Mouse (Mus musculus) large intestine, adult 2 months (tissue): ENCODE measurements around the gene Dtx3. TPM values are rescaled to one million over a fixed set of nuclear protein-coding genes. Genes with fewer than 3 reads are reported as not detected.
"Not testable (repeated sequence)": the region's sequence is repeated elsewhere in the genome, so short reads cannot be mapped to it uniquely, and the experiment has no call there.

ENCODE experiments used
- DNase-seq: peaks from one replicate; pipeline ENCODE4 v3.0.0-alpha.2; 2012; ENCODE audit warnings: low read depth, low spot score
- WGBS: fragments of 180-500 bp; shearing (Covaris S2); methylation state at CpG from one replicate; pipeline ENCODE4 v1.1.7; 2018; 5-methylcytosine and 5-hydroxymethylcytosine counted together
- polyA plus RNA-seq: library from polyadenylated mRNA; depleted of rRNA; stranded (reverse); fragments of >200 nt; gene quantifications from 2 replicates; pipeline ENCODE4 v1.2.3, GENCODE M21; 2012

Gene Dtx3
- polyA plus RNA-seq, 1 experiment: 38.0 TPM

GRCm38 (mm10) chr10:127171631-127172200 is 23.8 kb downstream of the Dtx3 start:
- 87% methylated on average over 15 of the region's 15 CpGs for WGBS
- no peak for DNase-seq

GRCm38 (mm10) chr10:127170837-127171272 is 24.7 kb downstream of the Dtx3 start:
- no peak for DNase-seq
- 4% methylated on average over 29 of the region's 29 CpGs for WGBS

DNA sequence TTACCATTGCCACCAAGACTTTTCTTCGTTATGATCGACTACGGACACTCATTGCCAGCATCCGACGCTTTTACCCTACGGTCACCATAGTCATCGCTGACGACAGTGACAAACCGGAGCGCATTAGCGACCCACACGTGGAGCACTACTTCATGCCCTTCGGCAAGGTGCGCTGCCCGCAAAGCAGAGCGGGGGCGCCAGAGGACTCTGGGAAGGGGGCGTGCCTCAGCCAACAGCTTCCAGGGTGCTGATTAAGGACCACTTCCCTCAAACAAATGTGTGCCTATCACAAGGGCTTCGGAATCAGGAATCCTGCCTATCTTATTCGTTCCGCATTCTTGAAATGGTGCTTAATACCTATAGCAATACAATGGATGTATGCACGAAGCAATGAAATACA is 25.5 kb downstream of the Dtx3 start:
- 63% methylated on average over 22 of the region's 22 CpGs for WGBS
- DNase-seq: no peak

DNA sequence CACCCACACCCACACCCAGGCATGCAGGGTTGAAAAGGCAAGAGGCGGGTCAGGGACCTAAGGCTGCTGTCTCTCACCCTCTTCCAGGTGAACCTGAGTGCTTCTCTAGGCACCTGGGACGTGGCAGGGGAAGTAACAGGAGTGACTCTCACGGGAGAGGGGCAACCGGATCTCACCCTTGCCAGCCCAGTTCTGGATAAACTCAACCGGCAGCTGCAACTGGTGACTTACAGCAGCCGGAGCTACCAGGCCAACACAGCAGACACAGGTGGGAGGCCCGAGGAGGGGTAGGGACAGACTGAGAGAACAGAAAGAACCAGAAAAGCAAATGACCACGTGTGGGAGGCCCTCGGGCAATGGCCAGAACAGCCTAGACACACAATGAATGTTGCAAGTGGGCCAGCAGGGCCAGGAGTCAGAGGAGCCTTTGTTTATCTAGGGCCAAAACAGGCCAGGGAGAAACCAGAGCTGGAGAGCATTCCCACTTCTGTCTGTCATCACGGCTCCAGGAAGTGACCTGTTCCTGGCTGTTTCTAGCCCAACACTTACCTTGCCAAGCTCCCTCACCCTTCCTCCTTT is 27.8 kb downstream of the Dtx3 start:
- 27% methylated on average over 10 of the region's 10 CpGs for WGBS
- DNase-seq: no peak

DNA sequence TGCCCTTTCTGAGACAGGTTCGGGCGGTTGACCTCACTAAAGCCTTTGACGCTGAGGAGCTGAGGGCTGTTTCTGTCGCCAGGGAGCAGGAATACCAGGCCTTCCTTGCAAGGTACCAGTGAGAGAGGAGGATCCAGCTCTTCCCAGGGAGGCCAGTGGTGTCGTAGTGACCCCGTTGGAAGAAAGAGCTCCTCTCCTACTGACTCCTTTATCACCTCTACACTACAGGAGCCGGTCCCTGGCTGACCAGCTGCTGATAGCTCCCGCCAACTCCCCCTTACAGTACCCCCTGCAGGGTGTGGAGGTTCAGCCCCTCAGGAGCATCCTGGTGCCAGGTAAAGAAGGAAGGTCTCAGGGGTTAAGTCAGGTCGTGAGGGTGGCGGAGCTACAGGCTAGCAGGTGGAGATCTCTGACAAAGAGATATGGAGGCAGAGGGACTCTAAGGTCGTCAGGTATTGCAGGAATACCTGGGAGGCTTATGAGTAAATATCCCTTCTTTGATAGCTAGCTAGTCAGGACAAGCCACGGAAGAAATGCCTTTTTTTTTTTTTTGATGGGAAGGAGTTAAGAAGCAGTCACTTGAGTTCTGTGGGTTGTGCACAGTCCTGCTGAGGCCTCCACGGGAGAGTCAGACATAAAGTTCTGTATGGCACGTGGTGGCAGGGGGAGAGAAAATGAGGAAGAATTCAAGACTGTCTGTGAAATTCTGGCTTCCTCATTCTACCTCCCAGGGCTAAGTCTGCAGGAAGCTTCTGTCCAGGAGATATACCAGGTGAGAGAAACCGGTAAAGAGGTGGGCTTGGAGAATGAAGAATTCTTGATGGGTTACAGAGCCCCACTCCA is 28.5 kb downstream of the Dtx3 start:
- DNase-seq: no peak
- WGBS: 31% methylated on average over 15 of the region's 15 CpGs

DNA sequence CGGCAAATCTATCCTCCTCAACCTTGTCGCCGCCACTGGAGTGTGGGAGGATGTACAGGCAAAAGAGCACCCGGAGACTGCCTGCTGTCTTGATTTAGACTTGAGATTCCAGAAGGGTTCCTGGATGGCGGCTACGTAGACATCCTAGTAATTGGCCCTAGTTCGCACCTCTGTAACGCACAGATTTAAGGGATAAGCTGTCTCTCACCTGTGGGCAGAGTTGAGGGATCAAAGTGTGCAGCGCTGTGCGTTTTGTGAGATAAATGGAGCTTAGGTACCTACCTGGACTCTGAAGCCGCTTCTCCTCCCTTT is 29.2 kb downstream of the Dtx3 start:
- 7% methylated on average over 11 of the region's 11 CpGs for WGBS

DNA sequence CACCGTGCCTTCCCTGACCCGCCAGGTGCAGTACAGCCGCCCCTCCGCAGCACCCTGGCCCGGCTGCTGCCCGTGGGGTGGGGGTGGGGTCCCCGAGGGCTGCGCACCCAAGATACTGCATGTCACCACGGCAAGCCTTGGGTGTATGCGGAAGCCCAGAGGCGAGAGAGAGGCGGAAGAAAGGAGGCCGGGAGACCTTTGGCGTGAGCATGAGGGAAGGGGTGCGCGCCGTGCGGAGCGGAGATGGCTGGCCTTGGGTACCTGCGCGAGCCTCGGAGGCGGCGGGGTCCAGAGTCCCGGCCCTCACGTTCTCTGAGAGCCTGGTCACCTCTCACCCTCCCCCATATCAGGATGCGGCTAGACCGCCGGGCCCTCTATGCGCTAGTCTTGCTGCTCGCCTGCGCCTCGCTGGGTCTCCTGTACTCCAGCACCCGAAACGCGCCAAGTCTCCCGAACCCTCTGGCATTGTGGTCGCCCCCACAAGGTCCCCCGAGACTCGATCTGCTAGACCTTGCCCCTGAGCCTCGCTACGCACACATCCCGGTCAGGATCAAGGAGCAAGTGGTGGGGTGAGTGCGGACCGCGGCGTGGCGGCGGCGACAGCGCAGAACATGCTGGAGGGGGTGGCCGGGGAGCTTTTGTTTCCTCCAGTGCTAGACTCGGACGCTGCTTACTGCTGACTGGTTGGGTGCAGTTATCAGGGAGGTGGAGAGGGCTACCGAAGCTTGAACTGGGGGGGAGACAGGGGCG is 29.7 kb downstream of the Dtx3 start:
- no peak for DNase-seq
- WGBS: under 1% methylated on average over 56 of the region's 56 CpGs

More for the DNA sequence above, 29.2 kb downstream of the Dtx3 start:
- DNase-seq: no peak

- DNase-seq: no peak
- 1% methylated on average over 41 of the region's 42 CpGs for WGBS
Measured at GRCm38 (mm10) chr10:127165354-127165653, 30.2 kb downstream of the Dtx3 start.

GRCm38 (mm10) chr10:127164631-127165353 is 30.7 kb downstream of the Dtx3 start, which contains the start of gene B4galnt1:
Gene B4galnt1, plus strand, starts transcription at chr10:127165225.
- 3% methylated on average over 52 of the region's 52 CpGs for WGBS

DNA sequence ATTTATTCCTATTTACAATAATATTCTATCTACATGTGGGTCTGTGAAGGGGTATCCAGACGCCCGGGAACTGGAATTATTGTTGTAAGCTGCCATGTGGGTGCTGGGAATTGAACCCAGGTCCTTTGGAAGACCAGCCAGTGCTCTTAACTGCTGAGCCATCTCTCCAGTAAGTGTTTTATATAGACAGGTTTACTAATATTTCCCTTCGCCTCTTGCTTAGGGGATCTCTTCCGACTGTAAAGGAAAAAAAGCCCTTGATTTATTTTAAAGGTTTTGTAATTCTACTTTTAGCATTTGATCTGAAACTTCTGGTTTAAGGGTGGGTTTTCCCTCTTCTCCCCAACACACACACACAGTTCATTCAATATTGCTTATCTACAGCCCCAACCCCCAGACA is 31.3 kb downstream of the Dtx3 start:
- WGBS: 91% methylated on average over 4 of the region's 4 CpGs
- no peak for DNase-seq

More at GRCm38 (mm10) chr10:127164631-127165353, 30.7 kb downstream of the Dtx3 start, which contains the start of gene B4galnt1:
- no peak for DNase-seq

DNA sequence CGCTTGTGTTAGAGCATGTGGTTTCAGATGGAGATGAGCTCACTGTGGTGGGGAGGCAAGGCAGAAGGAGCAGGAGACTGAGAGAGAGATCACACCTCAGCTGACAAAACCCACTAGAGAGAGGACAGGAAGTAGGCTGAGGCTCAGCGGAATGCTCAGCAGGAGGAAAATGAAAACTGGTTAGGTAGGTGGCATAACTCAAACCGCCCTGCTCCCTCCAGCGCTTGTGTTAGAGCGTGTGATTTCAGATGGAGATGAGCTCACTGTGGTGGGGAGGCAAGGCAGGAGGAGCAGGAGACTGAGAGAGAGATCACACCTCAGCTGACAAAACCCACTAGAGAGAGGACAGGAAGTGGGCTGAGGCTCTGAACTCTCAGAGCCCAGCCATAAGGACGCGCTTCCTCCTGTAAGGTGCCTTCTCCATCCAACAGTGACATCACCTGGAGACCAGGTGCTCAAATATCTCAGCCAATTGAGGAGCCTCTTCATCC is 32.7 kb downstream of the Dtx3 start:
- 64% methylated on average over 7 of the region's 7 CpGs for WGBS
- DNase-seq: not testable (repeated sequence)

GRCm38 (mm10) chr10:127160728-127161127 is 34.8 kb downstream of the Dtx3 start:
- 77% methylated on average over 3 of the region's 3 CpGs for WGBS

DNA sequence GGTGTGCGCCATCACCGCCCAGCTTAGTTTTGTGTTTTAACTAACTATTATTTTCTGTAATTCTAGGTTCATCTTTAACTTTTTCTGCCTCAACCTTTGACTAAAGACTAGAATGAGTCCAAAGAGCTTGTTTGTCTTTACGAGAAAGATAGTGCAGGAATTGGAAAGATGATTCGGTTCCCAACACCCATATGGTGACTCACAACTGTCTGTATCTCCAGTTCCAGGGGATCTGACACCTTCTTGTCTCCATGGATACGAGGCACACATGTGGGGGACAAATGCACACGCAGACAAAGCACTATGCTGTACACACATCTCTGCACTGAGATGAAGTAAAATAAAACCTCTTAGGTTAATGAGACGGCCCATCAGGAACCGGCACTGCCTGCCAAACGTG is 35.4 kb downstream of the Dtx3 start:
- 67% methylated on average over 9 of the region's 9 CpGs for WGBS
- DNase-seq: no peak

More at GRCm38 (mm10) chr10:127160728-127161127, 34.8 kb downstream of the Dtx3 start:
- DNase-seq: no peak

DNA sequence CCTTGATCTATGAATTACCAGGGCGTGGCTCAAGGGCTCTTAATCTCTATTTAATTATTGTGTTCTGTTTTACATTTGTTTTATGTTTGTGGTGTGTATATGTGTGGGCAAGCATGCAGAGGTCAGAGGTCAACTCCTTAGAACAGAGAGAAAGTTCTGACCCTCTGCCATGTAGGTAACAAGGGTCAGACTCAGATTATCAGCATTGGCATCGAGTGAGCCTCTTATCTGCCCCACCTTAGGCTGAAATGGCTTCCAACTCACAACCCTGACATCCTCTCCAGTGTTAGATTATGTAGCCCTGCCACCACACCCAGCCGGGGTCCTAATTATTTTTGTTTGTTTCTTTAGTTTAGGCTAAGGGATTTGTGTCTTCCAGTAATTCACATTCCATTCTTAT is 37.1 kb downstream of the Dtx3 start:
- no peak for DNase-seq
- WGBS: 35% methylated on average over 3 of the region's 3 CpGs

DNA sequence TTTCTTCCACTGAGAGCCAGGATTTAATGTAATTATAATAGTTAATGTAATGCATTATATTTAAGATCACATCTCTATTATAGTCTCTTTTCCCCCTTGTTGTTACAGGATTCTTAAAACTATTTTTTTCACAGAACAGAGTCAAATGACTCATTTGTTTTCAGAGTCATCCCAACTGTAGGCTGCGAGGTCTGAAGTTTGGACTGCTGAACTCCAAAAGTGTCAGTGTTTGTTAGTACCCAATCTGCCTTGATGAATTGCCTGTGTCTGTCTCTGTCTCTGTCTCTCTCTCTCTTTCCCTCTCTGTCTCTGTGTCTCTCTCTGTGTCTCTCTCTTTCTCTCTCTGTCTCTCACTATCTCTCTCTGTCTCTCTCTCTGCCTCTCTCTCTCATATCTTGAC is 39.0 kb downstream of the Dtx3 start:
- WGBS: 30% methylated on average over 1 of the region's 1 CpGs
- DNase-seq: no peak

GRCm38 (mm10) chr10:127156089-127156488 is 39.4 kb downstream of the Dtx3 start:
- WGBS: 47% methylated on average over 1 of the region's 1 CpGs
- no peak for DNase-seq

- WGBS: 54% methylated on average over 5 of the region's 5 CpGs
- DNase-seq: no peak
Measured at GRCm38 (mm10) chr10:127154652-127155051, 40.9 kb downstream of the Dtx3 start.

- DNase-seq: no peak
- WGBS: 27% methylated on average over 2 of the region's 2 CpGs
Measured at GRCm38 (mm10) chr10:127154241-127154640, 41.3 kb downstream of the Dtx3 start.

- WGBS: 94% methylated on average over 7 of the region's 7 CpGs
- no peak for DNase-seq
Measured at GRCm38 (mm10) chr10:127153323-127153722, 42.2 kb downstream of the Dtx3 start.
